Mouse (Mus musculus) forebrain, embryonic 11.5 days (tissue): Measurements from ENCODE around the gene Fcf1. TPM values are rescaled to one million over a fixed set of nuclear protein-coding genes. Genes with fewer than 3 reads are reported as not detected.

Experiments
- ATAC-seq: fragments of 200-750 bp; cut with Nextera tagmentation; replicated peaks from 2 replicates; pipeline ENCODE4 v1.8.0; 2017; ENCODE audit warnings: moderate TSS enrichment; ENCODE audit not compliant: low FRiP score
- DNase-seq: peaks from one replicate; pipeline ENCODE4 v3.0.0-alpha.2; 2017; ENCODE audit warnings: low spot score
- H3K27ac ChIP-seq: fragments of 300-500 bp; sonication (generic); 2 replicates; pipeline ENCODE4 v1.5.1; 2014; ENCODE audit warnings: low read depth, low read length
- H3K27me3 ChIP-seq: fragments of 300-500 bp; sonication (generic); 2 replicates; pipeline ENCODE4 v1.6.1; 2014; ENCODE audit warnings: mild to moderate bottlenecking, low read length, mixed read lengths; ENCODE audit not compliant: control insufficient read depth, insufficient read depth
- H3K36me3 ChIP-seq: fragments of 300-500 bp; sonication (generic); 2 replicates; pipeline ENCODE4 v1.6.1; 2014; ENCODE audit warnings: mild to moderate bottlenecking, low read length, moderate library complexity, mixed read lengths; ENCODE audit not compliant: control insufficient read depth, insufficient read depth
- H3K4me1 ChIP-seq: fragments of 300-500 bp; sonication (generic); replicated peaks from 2 replicates; pipeline ENCODE4 v1.6.1; 2014; ENCODE audit warnings: low read length, mixed read lengths; ENCODE audit not compliant: control insufficient read depth, insufficient read depth
- H3K4me2 ChIP-seq: fragments of 300-500 bp; sonication (generic); 2 replicates; pipeline ENCODE4 v1.6.1; 2014; ENCODE audit warnings: low read depth, mild to moderate bottlenecking, low read length, moderate library complexity, mixed read lengths; ENCODE audit not compliant: severe bottlenecking
- H3K4me3 ChIP-seq: fragments of 300-500 bp; sonication (generic); 2 replicates; pipeline ENCODE4 v1.5.1; 2014; ENCODE audit warnings: low read depth, low read length
- H3K9ac ChIP-seq: fragments of 300-500 bp; sonication (generic); 2 replicates; pipeline ENCODE4 v1.6.1; 2014; ENCODE audit warnings: low read length
- H3K9me3 ChIP-seq: fragments of 300-500 bp; sonication (generic); 2 replicates; pipeline ENCODE4 v1.6.1; 2016; ENCODE audit warnings: low read length, mixed read lengths; ENCODE audit not compliant: control insufficient read depth
- WGBS: fragments of 180-500 bp; shearing (Covaris S2); extraction: QIAGEN DNeasy Blood & Tissue Kit; methylation state at CpG from one replicate; pipeline ENCODE4 v1.1.7; 2014; 5-methylcytosine and 5-hydroxymethylcytosine counted together
- polyA plus RNA-seq: library from polyadenylated mRNA; unstranded; fragments of >200 nt; fragmentation: Nextera tagmentation; extraction: Ambion mirVana; gene quantifications from 2 replicates; pipeline ENCODE4 v1.2.1, GENCODE M21; 2014

Gene Fcf1
- polyA plus RNA-seq, 1 experiment from 2014 or later, result 148 TPM

- Histone ChIP-seq H3K27ac (no peak overlapping the region), H3K4me2 (no peak overlapping the region), H3K9ac (no peak overlapping the region), H3K27me3 (no peaks in the 10 kb centered on the region), H3K36me3 (no peaks in the 10 kb centered on the region), H3K4me3 (no peak overlapping the region), H3K9me3 (no peaks in the 10 kb centered on the region), H3K4me1 (no peaks in the 10 kb centered on the region)
- WGBS, result 81% methylated on average over 4 of the region's 4 CpGs
- no peak for DNase-seq
- no peak for ATAC-seq
Measured at GRCm38 (mm10) chr12:84989456-84989855, 18.8 kb downstream of the Fcf1 start.

GRCm38 (mm10) chr12:84995112-84995761 is 24.5 kb downstream of the Fcf1 start:
- Histone ChIP-seq H3K4me3 (no peak overlapping the region), H3K27me3 (no peaks in the 10 kb centered on the region), H3K9me3 (no peaks in the 10 kb centered on the region), H3K9ac (peak overlapping the region; percentile 41; the same call in 1 of the 2 replicates), H3K4me1 (peaks cover 4% of the 10 kb centered on the region; the same call in 1 of the 2 replicates), H3K27ac (no peak overlapping the region), H3K36me3 (no peaks in the 10 kb centered on the region), H3K4me2 (peak overlapping the region; percentile 96; the same call in 1 of the 2 replicates)
- 90% methylated on average over 9 of the region's 9 CpGs for WGBS
- peak; percentile 51 for DNase-seq
- no peak for ATAC-seq

- peak; percentile 99 for DNase-seq
- Histone ChIP-seq H3K27ac (peak within 1 kb of the TSS; percentile 53; the same call in 1 of the 2 replicates), H3K4me2 (peak within 1 kb of the TSS; percentile 96), H3K9ac (peak within 1 kb of the TSS; percentile 99), H3K36me3 (no peaks in the 10 kb centered on the region), H3K4me1 (peaks cover 4% of the 10 kb centered on the region; the same call in 1 of the 2 replicates), H3K9me3 (no peaks in the 10 kb centered on the region), H3K27me3 (no peaks in the 10 kb centered on the region), H3K4me3 (peak within 1 kb of the TSS; percentile 96)
- ATAC-seq, result peak; percentile 96
- under 1% methylated on average over 45 of the region's 45 CpGs for WGBS
Measured at GRCm38 (mm10) chr12:84996083-84996496, 25.4 kb downstream of the Fcf1 start, which contains the start of gene Ylpm1. Ylpm1 (plus strand) TSS chr12:84996321.

GRCm38 (mm10) chr12:84996501-84997398 is 26.1 kb downstream of the Fcf1 start:
- Histone ChIP-seq H3K4me2 (peak overlapping the region; percentile 96), H3K4me1 (peaks cover 4% of the 10 kb centered on the region; the same call in 1 of the 2 replicates), H3K27me3 (no peaks in the 10 kb centered on the region), H3K4me3 (peak overlapping the region; percentile 96), H3K9me3 (no peaks in the 10 kb centered on the region), H3K36me3 (no peaks in the 10 kb centered on the region), H3K9ac (peak overlapping the region; percentile 99), H3K27ac (peak overlapping the region; percentile 53; the same call in 1 of the 2 replicates)
- under 1% methylated on average over 43 of the region's 44 CpGs for WGBS
- ATAC-seq, result peak; percentile 72
- peak; percentile 69 for DNase-seq

DNA sequence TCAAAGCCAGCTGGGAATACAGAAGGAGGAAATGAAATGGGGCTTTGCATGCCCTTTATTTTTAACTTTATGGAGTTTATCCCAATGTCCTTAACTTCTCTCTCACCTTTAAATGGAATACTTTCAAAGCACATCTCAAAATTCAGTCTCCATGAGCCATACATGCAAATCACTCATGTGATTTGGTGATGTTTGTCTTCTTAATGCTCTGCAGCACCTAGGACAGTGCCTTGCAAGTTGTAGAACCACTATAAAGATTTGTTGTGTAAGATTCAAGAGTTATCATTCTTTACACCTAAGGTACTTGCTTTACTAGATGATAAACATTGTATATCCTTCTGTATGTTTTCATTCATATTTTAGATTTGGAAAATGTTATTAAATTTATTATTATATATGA is 28.4 kb downstream of the Fcf1 start:
- Histone ChIP-seq H3K4me1 (peaks cover 4% of the 10 kb centered on the region; the same call in 1 of the 2 replicates), H3K36me3 (no peaks in the 10 kb centered on the region), H3K27me3 (no peaks in the 10 kb centered on the region), H3K4me2 (peak overlapping the region; percentile 96), H3K9ac (no peak overlapping the region; the same call in 1 of the 2 replicates), H3K27ac (no peak overlapping the region), H3K4me3 (peak overlapping the region; percentile 96; the same call in 1 of the 2 replicates), H3K9me3 (peaks cover 2% of the 10 kb centered on the region; the same call in 1 of the 2 replicates)
- DNase-seq, result no peak
- no peak for ATAC-seq

DNA sequence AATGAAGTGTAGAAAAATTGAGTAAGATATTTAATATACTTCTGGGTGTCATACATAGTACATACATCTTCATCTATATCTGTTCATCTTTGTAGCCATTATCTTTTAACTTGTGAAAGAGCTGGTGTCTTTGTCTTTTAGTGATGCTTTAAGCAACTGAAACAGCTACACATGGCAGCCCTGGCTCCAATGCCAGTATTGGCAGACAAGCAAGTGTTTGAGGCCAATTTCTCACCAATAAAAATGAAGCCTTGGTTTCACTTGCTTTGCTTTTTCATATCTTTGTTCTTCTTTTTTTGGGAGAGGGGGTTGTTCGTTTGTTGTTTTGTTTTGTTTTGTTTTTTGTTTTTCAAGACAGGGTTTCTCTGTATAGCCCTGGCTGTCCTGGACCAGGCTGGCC is 35.5 kb downstream of the Fcf1 start:
- WGBS, result 100% methylated on average over 1 of the region's 1 CpGs
- Histone ChIP-seq H3K27ac (no peak overlapping the region), H3K36me3 (peaks cover 2% of the 10 kb centered on the region; the same call in 1 of the 2 replicates)

DNA sequence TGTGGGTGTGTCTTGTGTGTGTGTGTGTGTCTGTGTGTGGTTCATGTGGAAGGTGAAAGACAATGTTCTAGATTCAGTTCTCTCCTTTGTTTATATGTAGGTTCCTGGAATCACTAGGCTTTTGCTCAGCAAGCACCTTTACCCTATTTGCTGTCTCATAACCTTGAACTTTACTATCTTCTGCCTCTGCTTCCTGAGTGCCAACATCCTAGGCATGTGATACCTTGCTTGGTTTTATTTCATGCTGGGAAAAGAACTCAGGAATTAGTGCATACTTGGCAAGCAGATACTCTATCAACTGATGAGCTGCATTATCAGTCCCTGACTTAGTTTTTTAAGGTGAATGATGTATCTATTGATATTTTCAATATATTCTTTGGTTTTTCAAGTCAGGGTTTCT is 36.3 kb downstream of the Fcf1 start:
- Histone ChIP-seq H3K4me3 (no peak overlapping the region), H3K4me1 (no peaks in the 10 kb centered on the region), H3K36me3 (peaks cover 2% of the 10 kb centered on the region; the same call in 1 of the 2 replicates), H3K9ac (no peak overlapping the region), H3K27me3 (no peaks in the 10 kb centered on the region), H3K4me2 (no peak overlapping the region), H3K27ac (no peak overlapping the region), H3K9me3 (peaks cover 2% of the 10 kb centered on the region; the same call in 1 of the 2 replicates)
- ATAC-seq (no peak), DNase-seq (no peak)

More for the DNA sequence above, 35.5 kb downstream of the Fcf1 start:
- ATAC-seq (no peak), DNase-seq (no peak)
- Histone ChIP-seq H3K9me3 (peaks cover 2% of the 10 kb centered on the region; the same call in 1 of the 2 replicates), H3K4me1 (no peaks in the 10 kb centered on the region), H3K4me3 (no peak overlapping the region), H3K9ac (no peak overlapping the region), H3K27me3 (no peaks in the 10 kb centered on the region), H3K4me2 (no peak overlapping the region)

GRCm38 (mm10) chr12:85009776-85010175 is 39.1 kb downstream of the Fcf1 start:
- ATAC-seq, result no peak
- H3K27ac ChIP-seq, result no peak overlapping the region
- H3K9me3 ChIP-seq, result no peaks in the 10 kb centered on the region; the same call in 1 of the 2 replicates
- H3K36me3 ChIP-seq, result peaks cover 8% of the 10 kb centered on the region; the same call in 1 of the 2 replicates
- H3K27me3 ChIP-seq, result no peaks in the 10 kb centered on the region
- no peak overlapping the region for H3K4me3 ChIP-seq
- DNase-seq, result no peak
- H3K4me2 ChIP-seq, result no peak overlapping the region
- WGBS, result 95% methylated on average over 1 of the region's 1 CpGs
- no peak overlapping the region for H3K9ac ChIP-seq
- H3K4me1 ChIP-seq, result no peaks in the 10 kb centered on the region
